Mouse (Mus musculus) heart, embryonic 10.5 days (tissue): ENCODE results near the gene Sspn. TPM values are rescaled to one million over a fixed set of nuclear protein-coding genes. Genes with fewer than 3 reads are reported as not detected.

ENCODE experiments used
- DNase-seq: peaks from one replicate; pipeline ENCODE4 v3.0.0-alpha.2; 2017; ENCODE audit warnings: low spot score
- H3K27ac ChIP-seq: fragments of 300-500 bp; sonication (generic); 2 replicates; pipeline ENCODE4 v1.5.1; 2016; ENCODE audit warnings: mild to moderate bottlenecking
- H3K27me3 ChIP-seq: fragments of 300-500 bp; sonication (generic); 2 replicates; pipeline ENCODE4 v1.6.1; 2016; ENCODE audit warnings: mild to moderate bottlenecking; ENCODE audit not compliant: poor library complexity, insufficient read depth, severe bottlenecking
- H3K36me3 ChIP-seq: fragments of 300-500 bp; sonication (generic); 2 replicates; pipeline ENCODE4 v1.6.1; 2016; ENCODE audit warnings: mild to moderate bottlenecking, moderate library complexity
- H3K4me1 ChIP-seq: fragments of 300-500 bp; sonication (generic); 2 replicates; pipeline ENCODE4 v1.6.1; 2016; ENCODE audit warnings: mild to moderate bottlenecking
- H3K4me3 ChIP-seq: fragments of 300-500 bp; sonication (generic); 2 replicates; pipeline ENCODE4 v1.5.1; 2016; ENCODE audit warnings: mild to moderate bottlenecking, moderate library complexity
- H3K9me3 ChIP-seq: fragments of 300-500 bp; sonication (generic); 2 replicates; pipeline ENCODE4 v1.6.1; 2016; ENCODE audit warnings: mild to moderate bottlenecking, moderate library complexity
- WGBS: fragments of 180-500 bp; shearing (Covaris S2); methylation state at CpG from one replicate; pipeline ENCODE4 v1.1.7; 2016; 5-methylcytosine and 5-hydroxymethylcytosine counted together
- polyA plus RNA-seq: library from polyadenylated mRNA; unstranded; fragments of >200 nt; fragmentation: Nextera tagmentation; extraction: Ambion mirVana; gene quantifications from 2 replicates; pipeline ENCODE4 v1.2.1, GENCODE M21; 2016

Sspn gene
- polyA plus RNA-seq, 1 experiment from 2014 or later: 26.6 TPM

GRCm38 (mm10) chr6:146010093-146010764 is 78.8 kb downstream of the Sspn start:
- peaks cover 58% of the 10 kb centered on the region for H3K4me1 ChIP-seq
- DNase-seq: no peak
- 58% methylated on average over 12 of the region's 12 CpGs for WGBS
- peak overlapping the region; percentile 73 for H3K27ac ChIP-seq
- no peaks in the 10 kb centered on the region for H3K27me3 ChIP-seq
- H3K9me3 ChIP-seq: no peaks in the 10 kb centered on the region
- no peak overlapping the region for H3K4me3 ChIP-seq
- H3K36me3 ChIP-seq: no peaks in the 10 kb centered on the region

- H3K4me1 ChIP-seq: peaks cover 21% of the 10 kb centered on the region
- 84% methylated on average over 3 of the region's 3 CpGs for WGBS
- no peaks in the 10 kb centered on the region for H3K36me3 ChIP-seq
- H3K27ac ChIP-seq: no peak overlapping the region
- H3K4me3 ChIP-seq: no peak overlapping the region
- H3K27me3 ChIP-seq: no peaks in the 10 kb centered on the region
- no peaks in the 10 kb centered on the region for H3K9me3 ChIP-seq
- no peak for DNase-seq
Measured at GRCm38 (mm10) chr6:146014312-146014711, 82.9 kb downstream of the Sspn start.

Other genes starting within 250 kb of the Sspn start
- gene Rassf8, start 184.9 kb upstream of the Sspn start, polyA plus RNA-seq: 7.2 and 8.6 TPM in 2 replicates
- 3.8 and 7.4 TPM in 2 replicates for gene Bhlhe41, start 66.1 kb upstream of the Sspn start, polyA plus RNA-seq